Mouse (Mus musculus) liver, embryonic 13.5 days (tissue): ENCODE results near the gene Rspo3. TPM values are rescaled to one million over a fixed set of nuclear protein-coding genes. Genes with fewer than 3 reads are reported as not detected.

Experiments used
- ATAC-seq: fragments of 200-750 bp; cut with Nextera tagmentation; 2 replicates; pipeline ENCODE4 v1.8.0; 2017; ENCODE audit warnings: low read depth, mild to moderate bottlenecking, moderate number of reproducible peaks, moderate library complexity
- DNase-seq: peaks from one replicate; pipeline ENCODE4 v3.0.0; 2022
- H3K27ac ChIP-seq: fragments of 300-500 bp; sonication (generic); 2 replicates; pipeline ENCODE4 v1.5.1; 2015; ENCODE audit warnings: moderate library complexity, mild to moderate bottlenecking, inconsistent platforms
- H3K27me3 ChIP-seq: fragments of 300-500 bp; sonication (generic); 2 replicates; pipeline ENCODE4 v1.6.1; 2015; ENCODE audit warnings: mild to moderate bottlenecking, inconsistent platforms
- H3K36me3 ChIP-seq: fragments of 300-500 bp; sonication (generic); 2 replicates; pipeline ENCODE4 v1.6.1; 2015; ENCODE audit warnings: mild to moderate bottlenecking, inconsistent platforms
- H3K4me1 ChIP-seq: fragments of 300-500 bp; sonication (generic); replicated peaks from 2 replicates; pipeline ENCODE4 v1.6.1; 2015; ENCODE audit warnings: inconsistent platforms
- H3K4me2 ChIP-seq: fragments of 300-500 bp; sonication (generic); 2 replicates; pipeline ENCODE4 v1.6.1; 2015; ENCODE audit warnings: inconsistent platforms, mild to moderate bottlenecking, moderate library complexity
- H3K4me3 ChIP-seq: fragments of 300-500 bp; sonication (generic); replicated peaks from 2 replicates; pipeline ENCODE4 v1.5.1; 2015; ENCODE audit warnings: mild to moderate bottlenecking, inconsistent platforms
- H3K9ac ChIP-seq: fragments of 300-500 bp; sonication (generic); 2 replicates; pipeline ENCODE4 v1.6.1; 2015; ENCODE audit warnings: mild to moderate bottlenecking, inconsistent platforms
- H3K9me3 ChIP-seq: fragments of 300-500 bp; sonication (generic); replicated peaks from 2 replicates; pipeline ENCODE4 v1.6.1; 2016; ENCODE audit warnings: inconsistent platforms
- WGBS: fragments of 180-500 bp; shearing (Covaris S2); methylation state at CpG from one replicate; pipeline ENCODE4 v1.1.7; 2015; ENCODE audit not compliant: insufficient replicate concordance; 5-methylcytosine and 5-hydroxymethylcytosine counted together
- polyA plus RNA-seq: library from polyadenylated mRNA; unstranded; fragments of >200 nt; fragmentation: Nextera tagmentation; extraction: Ambion mirVana; gene quantifications from 2 replicates; pipeline ENCODE4 v1.2.1, GENCODE M21; 2015

Gene Rspo3
- polyA plus RNA-seq: 4.0 and 4.4 TPM in 2 replicates

DNA sequence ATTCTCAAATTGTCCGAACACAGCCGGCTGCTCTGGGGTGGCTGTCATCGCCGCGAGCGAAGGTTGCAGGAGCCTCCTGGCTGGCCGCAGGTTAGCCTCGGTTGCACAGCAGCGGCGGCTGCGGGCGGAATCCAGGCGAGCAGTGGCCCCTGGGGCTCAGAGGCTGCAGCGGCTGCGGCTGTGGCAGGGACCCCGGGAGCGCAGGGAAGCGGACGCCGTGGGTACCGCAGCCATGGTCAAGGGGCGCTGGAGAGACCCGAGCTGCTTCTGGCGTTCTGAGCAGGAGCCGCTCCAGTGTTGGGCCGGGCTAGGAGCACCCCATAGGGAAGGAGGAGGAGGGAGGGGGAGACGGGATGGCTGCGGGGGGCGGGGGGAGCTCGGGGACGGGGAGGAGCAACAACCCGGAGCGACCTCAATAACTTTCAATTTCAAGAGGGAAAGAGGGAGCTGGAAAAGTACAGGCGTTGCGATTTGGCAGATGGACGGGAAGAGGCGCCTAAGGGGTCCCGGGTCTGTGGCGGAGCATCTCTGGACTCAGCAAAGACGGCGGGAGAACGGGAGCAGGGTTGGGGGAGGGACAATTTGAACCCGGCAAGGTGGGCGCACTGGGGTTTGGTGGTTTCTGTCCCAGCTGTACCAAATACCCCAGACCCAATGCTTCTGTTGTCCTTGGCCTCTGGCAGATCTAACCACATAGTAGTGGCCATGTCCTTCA, at the start of gene Rspo3:
Rspo3 (minus strand) TSS at position 322 of the 715 bp plus-strand sequence.
- ATAC-seq (0 out of 2 replicates have a peak, but pooled peaks have one; percentile 23), DNase-seq (no peak)
- Histone ChIP-seq H3K27ac (no peak within 1 kb of the TSS), H3K4me2 (peak within 1 kb of the TSS; percentile 65), H3K4me3 (peak within 1 kb of the TSS; percentile 52), H3K9ac (peak within 1 kb of the TSS; percentile 49; the same call in 1 of the 2 replicates), H3K4me1 (no peaks in the 10 kb centered on the region), H3K9me3 (no peaks in the 10 kb centered on the region), H3K36me3 (no peaks in the 10 kb centered on the region), H3K27me3 (peaks cover 53% of the 10 kb centered on the region)
- WGBS: under 1% methylated on average over 41 of the region's 44 CpGs

GRCm38 (mm10) chr10:29581940-29582339, 46.3 kb upstream of the Rspo3 start:
- Histone ChIP-seq H3K36me3 (no peaks in the 10 kb centered on the region), H3K27ac (no peak overlapping the region), H3K4me2 (no peak overlapping the region), H3K4me3 (no peak overlapping the region), H3K9me3 (no peaks in the 10 kb centered on the region), H3K27me3 (no peaks in the 10 kb centered on the region), H3K4me1 (no peaks in the 10 kb centered on the region), H3K9ac (no peak overlapping the region)
- 44% methylated on average over 3 of the region's 3 CpGs for WGBS
- DNase-seq (no peak), ATAC-seq (no peak)

- Histone ChIP-seq H3K9ac (no peak overlapping the region), H3K36me3 (no peaks in the 10 kb centered on the region), H3K9me3 (no peaks in the 10 kb centered on the region), H3K27ac (no peak overlapping the region), H3K4me2 (no peak overlapping the region), H3K27me3 (no peaks in the 10 kb centered on the region), H3K4me1 (no peaks in the 10 kb centered on the region), H3K4me3 (no peak overlapping the region)
- DNase-seq (no peak), ATAC-seq (no peak)
- WGBS: 69% methylated on average over 3 of the region's 3 CpGs
Measured at GRCm38 (mm10) chr10:29581476-29581875, 45.8 kb upstream of the Rspo3 start.

GRCm38 (mm10) chr10:29555983-29556382, 20.3 kb upstream of the Rspo3 start:
- H3K9ac ChIP-seq: no peak overlapping the region
- DNase-seq (no peak), ATAC-seq (no peak)
- H3K36me3 ChIP-seq: no peaks in the 10 kb centered on the region
- H3K9me3 ChIP-seq: no peaks in the 10 kb centered on the region
- no peak overlapping the region for H3K27ac ChIP-seq
- no peaks in the 10 kb centered on the region for H3K4me1 ChIP-seq
- H3K4me2 ChIP-seq: no peak overlapping the region
- H3K4me3 ChIP-seq: no peak overlapping the region
- 43% methylated on average over 2 of the region's 2 CpGs for WGBS
- H3K27me3 ChIP-seq: no peaks in the 10 kb centered on the region

DNA sequence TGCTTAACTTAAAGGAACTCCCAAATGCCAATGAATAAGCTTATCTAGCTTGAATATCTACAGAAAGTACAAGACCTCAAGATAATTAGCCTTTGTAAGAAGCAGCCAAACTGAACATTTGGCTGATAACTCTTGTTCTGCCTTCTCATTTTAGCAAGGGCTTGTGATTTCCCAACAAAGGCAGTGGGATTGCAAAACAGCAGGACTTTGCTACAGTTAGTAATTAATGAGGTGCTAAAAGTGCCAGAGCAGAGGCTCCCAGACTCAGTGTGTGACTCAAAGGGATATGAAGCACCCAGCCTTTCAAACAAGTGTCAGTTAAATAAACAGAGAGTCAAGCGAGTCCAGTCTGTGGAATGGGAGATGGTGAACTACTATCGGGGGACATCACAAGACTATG, 18.7 kb upstream of the Rspo3 start:
- Histone ChIP-seq H3K9me3 (no peaks in the 10 kb centered on the region), H3K4me2 (no peak overlapping the region), H3K27me3 (no peaks in the 10 kb centered on the region), H3K4me1 (no peaks in the 10 kb centered on the region), H3K27ac (no peak overlapping the region), H3K9ac (no peak overlapping the region), H3K4me3 (no peak overlapping the region), H3K36me3 (no peaks in the 10 kb centered on the region)
- 54% methylated on average over 2 of the region's 2 CpGs for WGBS
- ATAC-seq (no peak), DNase-seq (no peak)

DNA sequence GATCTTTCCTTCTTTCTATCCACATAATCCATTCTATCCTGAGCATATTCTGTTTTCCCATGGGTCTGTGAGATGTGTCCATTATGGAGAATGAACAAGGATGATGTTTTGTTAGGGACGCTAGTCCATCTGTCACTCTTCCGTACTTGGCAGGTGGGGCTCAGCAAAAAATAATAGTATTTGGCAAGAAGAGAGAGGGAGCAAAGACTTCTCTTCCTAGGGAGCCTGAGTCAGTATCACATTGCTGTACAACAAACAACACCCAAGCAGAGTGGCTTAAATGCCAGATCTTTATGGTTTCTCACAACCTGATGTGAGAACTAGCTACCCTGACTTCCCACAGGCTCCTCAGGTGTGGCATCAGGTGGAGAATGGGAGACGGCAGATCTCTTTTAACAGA, 7.3 kb upstream of the Rspo3 start:
- Histone ChIP-seq H3K4me1 (no peaks in the 10 kb centered on the region), H3K27me3 (no peaks in the 10 kb centered on the region), H3K4me2 (no peak overlapping the region), H3K4me3 (no peak overlapping the region), H3K27ac (no peak overlapping the region), H3K9me3 (no peaks in the 10 kb centered on the region), H3K36me3 (no peaks in the 10 kb centered on the region), H3K9ac (no peak overlapping the region)
- 66% methylated on average over 3 of the region's 3 CpGs for WGBS
- DNase-seq (no peak), ATAC-seq (no peak)

DNA sequence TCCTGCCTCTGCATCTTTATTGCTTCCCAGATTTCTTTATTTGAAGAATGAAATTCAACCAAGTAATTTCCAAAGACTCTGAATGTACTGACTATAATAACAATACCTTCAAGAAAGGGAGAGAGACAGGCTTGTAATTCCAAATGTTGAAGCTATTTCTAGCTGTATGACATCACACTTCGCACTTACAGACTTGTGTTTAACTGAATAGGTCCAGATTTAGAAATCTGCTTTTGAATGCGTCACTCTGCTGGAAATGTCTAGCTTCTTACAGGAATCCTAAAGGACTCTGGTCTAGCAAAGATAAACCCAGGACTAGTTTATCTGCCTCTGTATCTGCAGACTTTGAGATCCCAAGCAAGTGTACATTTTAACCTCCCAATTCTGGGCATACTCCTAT, 3.8 kb upstream of the Rspo3 start:
- Histone ChIP-seq H3K9ac (no peak overlapping the region), H3K4me3 (no peak overlapping the region), H3K4me2 (no peak overlapping the region), H3K27me3 (peaks cover 27% of the 10 kb centered on the region), H3K27ac (no peak overlapping the region), H3K9me3 (no peaks in the 10 kb centered on the region), H3K4me1 (no peaks in the 10 kb centered on the region), H3K36me3 (no peaks in the 10 kb centered on the region)
- DNase-seq (no peak), ATAC-seq (no peak)
- WGBS: 41% methylated on average over 2 of the region's 2 CpGs

DNA sequence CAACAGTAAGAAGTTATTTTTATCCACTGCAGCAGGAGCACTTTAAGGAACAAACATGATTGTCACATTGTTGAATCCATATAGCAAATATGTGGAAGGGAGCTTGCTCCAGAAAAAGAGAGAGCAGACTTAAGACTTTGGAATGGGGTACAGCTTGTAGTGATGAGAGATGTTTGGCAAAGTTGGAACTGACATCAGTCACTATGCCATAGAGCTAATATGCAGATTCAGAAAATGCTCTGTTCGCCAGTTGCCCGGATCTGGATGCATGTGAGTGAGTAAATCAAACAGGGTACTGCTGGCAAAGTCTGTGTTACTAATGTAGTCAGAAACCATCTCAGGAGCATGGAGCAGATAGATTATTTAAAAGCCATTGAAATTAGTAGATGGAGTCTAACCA, 3.1 kb upstream of the Rspo3 start:
- no peaks in the 10 kb centered on the region for H3K4me1 ChIP-seq
- WGBS: 57% methylated on average over 2 of the region's 2 CpGs
- H3K4me2 ChIP-seq: no peak overlapping the region
- peaks cover 34% of the 10 kb centered on the region for H3K27me3 ChIP-seq
- H3K36me3 ChIP-seq: no peaks in the 10 kb centered on the region
- DNase-seq (no peak), ATAC-seq (no peak)
- H3K9ac ChIP-seq: no peak overlapping the region
- H3K9me3 ChIP-seq: no peaks in the 10 kb centered on the region
- H3K27ac ChIP-seq: no peak overlapping the region
- H3K4me3 ChIP-seq: no peak overlapping the region

DNA sequence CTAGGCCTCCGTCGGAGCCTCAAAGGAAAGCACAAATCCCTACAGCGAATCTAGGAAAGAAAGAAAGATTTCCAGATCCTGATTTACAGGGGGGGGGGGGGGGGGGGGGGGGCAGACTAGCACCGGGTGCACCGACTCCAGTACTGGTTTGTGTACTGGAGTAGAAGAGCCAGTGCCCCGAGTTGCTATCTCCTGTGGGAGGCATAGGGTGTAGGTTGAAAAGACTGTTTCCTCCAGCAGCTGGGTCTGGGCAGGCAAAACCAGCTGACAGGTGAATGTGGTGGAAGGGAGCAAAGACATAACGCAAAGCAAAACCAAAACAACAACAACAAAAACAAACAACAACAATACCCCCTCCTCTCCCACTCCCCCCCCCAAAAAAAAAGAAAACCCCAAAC, 838 bp downstream of the Rspo3 start:
- H3K27ac ChIP-seq: no peak overlapping the region
- 0% methylated on average over 7 of the region's 7 CpGs for WGBS

GRCm38 (mm10) chr10:29533846-29534829, 1.5 kb downstream of the Rspo3 start:
- peak overlapping the region; percentile 52 for H3K4me3 ChIP-seq
- H3K36me3 ChIP-seq: no peaks in the 10 kb centered on the region
- no peak overlapping the region for H3K27ac ChIP-seq
- 0 out of 2 replicates have a peak overlapping the region, but pooled peaks have one; percentile 22 for H3K9ac ChIP-seq
- peaks cover 53% of the 10 kb centered on the region for H3K27me3 ChIP-seq
- no peaks in the 10 kb centered on the region for H3K4me1 ChIP-seq
- DNase-seq (no peak), ATAC-seq (no peak)
- H3K9me3 ChIP-seq: no peaks in the 10 kb centered on the region
- under 1% methylated on average over 24 of the region's 24 CpGs for WGBS
- peak overlapping the region; percentile 65 for H3K4me2 ChIP-seq

More for the DNA sequence above, 838 bp downstream of the Rspo3 start:
- Histone ChIP-seq H3K36me3 (no peaks in the 10 kb centered on the region), H3K9me3 (no peaks in the 10 kb centered on the region), H3K27me3 (peaks cover 53% of the 10 kb centered on the region), H3K4me1 (no peaks in the 10 kb centered on the region), H3K4me3 (peak overlapping the region; percentile 52), H3K4me2 (peak overlapping the region; percentile 65), H3K9ac (no peak overlapping the region)
- ATAC-seq (no peak), DNase-seq (no peak)
